Mouse (Mus musculus) small intestine, adult 2 months (tissue): ENCODE data around the gene Dock4.

Experiments used
- CTCF ChIP-seq: fragments of 200-500 bp; IDR thresholded peaks from 2 replicates; pipeline ENCODE4 v1.5.1; 2012; ENCODE audit warnings: low read depth, mild to moderate bottlenecking, control low read depth, inconsistent platforms, low read length, moderate library complexity, mixed read lengths; ENCODE audit not compliant: insufficient replicate concordance, insufficient read length; ENCODE audit errors: extremely low read depth
- POLR2A ChIP-seq: fragments of 200-500 bp; IDR thresholded peaks from 2 replicates; pipeline ENCODE4 v1.6.1; 2012; ENCODE audit warnings: low read depth, mild to moderate bottlenecking, control low read depth, inconsistent platforms, low read length, moderate library complexity

GRCm38 (mm10) chr12:40870387-40870786, 424.6 kb downstream of the Dock4 start:
- TF ChIP-seq POLR2A (no peak), CTCF (no peak)
